Mouse (Mus musculus): ENCODE results near the gene Il11.

Gene Il11

DNA sequence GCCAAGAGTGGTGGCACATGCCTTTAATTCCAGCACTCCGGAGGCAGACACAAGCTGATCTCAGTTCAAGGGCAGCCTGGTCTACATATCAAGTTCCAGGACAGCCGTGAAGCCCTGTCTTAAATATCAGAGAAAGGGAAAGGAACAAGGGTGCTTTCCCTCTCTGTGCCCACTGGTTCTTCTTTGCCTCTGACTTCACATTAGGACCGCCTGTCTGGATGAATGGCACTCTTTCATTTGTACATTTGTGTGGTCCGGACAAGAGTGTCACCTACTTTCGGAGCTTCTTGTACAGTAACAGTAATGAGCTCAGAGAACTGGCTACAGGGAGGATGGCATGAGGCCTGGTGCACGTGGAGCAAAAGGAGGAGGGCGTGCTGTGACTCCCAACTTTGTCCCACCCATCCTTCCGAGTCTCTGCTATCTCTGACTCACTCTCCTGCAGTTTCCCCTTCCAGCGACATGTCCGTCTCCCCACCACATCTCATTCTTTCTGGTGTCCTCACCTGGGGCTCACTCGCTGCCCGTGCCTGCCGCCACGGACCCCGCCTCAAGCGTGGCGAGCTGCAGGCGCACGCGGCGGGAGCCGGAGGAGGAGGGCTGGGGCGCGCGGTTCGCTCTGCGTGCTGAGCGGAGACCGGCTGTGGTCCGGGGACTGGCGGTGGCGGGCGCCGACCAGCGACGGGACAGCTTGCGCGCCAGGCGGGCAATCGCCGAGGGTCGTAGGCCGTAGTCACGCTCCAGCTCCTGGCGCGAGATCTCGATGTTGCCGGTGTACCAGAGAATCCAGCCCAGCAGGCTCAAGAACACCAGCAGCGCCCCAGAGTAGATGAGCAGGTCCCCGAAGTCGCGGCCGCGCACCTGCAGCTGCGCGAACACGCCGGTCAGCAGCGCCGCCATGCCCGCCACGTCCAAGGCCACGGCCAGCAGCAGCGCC is 6.1 kb upstream of the Il11 start:
- DNase-seq (ENCODE audit: extremely low read depth, insufficient read length, low spot score), result peak; percentile 85

DNA sequence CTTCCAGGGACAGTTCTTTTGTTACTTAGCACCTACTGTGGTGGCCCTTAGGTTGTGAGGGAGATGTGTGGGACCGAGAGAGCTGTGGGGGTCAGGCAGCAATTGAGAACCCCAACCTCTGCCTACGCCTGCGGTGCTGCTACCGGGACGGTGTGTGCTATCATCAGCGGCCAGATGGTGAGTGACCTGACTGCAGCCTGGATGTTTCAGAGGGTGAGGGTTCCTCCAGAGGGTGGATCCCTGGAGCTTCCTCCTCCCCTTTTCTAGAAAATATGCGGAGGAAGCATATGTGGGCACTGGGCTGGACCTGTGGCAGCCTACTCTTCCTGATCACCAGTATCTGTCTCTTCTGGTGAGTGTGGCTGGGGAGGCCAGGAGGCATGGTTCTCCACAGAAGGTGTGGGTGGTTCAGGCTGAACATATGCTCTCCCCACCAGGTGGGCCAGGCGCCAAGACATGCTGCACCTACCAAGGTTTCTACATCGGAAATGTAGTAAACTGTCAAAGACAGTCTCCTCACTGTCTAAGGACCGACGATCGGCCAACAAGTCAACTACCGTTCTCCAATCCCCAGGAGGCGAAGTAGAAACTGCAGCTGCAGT is 1.1 kb upstream of the Il11 start:
- no peak for DNase-seq (ENCODE audit: extremely low read depth, insufficient read length, low spot score)

DNA sequence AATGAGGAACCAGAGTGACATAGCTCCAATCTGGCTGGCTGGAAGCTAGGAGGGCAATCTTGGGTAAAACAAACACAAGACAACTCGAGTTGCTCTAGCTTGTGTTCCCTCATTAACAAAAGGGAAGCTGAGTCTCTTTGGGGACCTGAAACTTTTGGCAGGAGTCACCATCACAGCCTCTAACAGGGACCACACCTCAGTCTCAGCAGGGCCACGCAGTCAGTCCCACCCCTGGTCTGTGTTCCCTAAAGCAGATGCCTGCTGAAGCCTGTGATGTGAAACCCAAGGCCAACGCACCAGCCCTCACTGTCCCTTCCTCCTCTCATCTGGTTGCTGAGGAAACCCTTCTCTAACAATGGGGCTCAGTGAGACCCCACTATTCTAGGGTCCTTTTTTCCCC is 529 bp downstream of the Il11 start:
- no peak for DNase-seq (ENCODE audit: extremely low read depth, insufficient read length, low spot score)

- peak; percentile 37 for DNase-seq (ENCODE audit: extremely low read depth, insufficient read length, low spot score)
Measured at GRCm38 (mm10) chr7:4779921-4780320, 2.7 kb downstream of the Il11 start.

DNA sequence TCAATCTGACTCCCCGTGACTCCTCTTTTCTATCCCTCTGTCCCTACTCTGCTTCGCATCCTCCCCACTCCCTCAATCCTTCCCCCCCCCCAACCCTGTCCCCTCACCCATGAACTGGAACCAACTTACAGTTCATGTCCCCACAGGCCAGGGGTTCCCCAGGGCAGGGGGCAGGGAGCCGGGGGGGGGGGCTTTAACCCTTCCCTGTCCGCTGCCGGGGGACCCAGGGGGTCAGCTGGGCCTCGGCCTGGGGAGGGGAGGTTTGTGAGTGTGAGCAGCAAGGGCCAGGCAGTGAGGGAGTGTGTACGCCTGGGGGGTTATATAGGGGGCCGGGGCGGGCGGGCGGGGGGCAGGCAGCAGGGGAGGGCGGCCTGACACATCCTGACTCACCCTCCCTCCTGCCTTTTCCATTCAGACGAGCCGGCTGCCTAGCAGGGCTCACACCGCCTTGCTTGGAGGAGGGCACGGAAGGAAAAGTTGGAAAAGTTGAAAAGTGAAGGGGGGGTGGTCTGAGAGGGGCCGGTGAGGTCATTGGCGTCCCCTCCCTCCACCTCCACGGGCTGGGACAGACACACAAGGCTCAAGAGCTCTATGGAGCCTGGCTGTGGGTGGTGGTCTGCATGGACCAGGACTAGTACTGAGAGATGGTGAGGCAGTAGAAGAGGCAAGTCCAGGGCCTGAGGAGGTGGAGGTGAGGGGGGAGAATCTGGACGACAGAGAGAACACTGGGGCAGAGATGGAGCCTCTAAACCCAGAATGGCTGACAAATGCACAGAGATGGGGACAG is 4.6 kb downstream of the Il11 start:
- no peak for DNase-seq (ENCODE audit: extremely low read depth, insufficient read length, low spot score)

DNA sequence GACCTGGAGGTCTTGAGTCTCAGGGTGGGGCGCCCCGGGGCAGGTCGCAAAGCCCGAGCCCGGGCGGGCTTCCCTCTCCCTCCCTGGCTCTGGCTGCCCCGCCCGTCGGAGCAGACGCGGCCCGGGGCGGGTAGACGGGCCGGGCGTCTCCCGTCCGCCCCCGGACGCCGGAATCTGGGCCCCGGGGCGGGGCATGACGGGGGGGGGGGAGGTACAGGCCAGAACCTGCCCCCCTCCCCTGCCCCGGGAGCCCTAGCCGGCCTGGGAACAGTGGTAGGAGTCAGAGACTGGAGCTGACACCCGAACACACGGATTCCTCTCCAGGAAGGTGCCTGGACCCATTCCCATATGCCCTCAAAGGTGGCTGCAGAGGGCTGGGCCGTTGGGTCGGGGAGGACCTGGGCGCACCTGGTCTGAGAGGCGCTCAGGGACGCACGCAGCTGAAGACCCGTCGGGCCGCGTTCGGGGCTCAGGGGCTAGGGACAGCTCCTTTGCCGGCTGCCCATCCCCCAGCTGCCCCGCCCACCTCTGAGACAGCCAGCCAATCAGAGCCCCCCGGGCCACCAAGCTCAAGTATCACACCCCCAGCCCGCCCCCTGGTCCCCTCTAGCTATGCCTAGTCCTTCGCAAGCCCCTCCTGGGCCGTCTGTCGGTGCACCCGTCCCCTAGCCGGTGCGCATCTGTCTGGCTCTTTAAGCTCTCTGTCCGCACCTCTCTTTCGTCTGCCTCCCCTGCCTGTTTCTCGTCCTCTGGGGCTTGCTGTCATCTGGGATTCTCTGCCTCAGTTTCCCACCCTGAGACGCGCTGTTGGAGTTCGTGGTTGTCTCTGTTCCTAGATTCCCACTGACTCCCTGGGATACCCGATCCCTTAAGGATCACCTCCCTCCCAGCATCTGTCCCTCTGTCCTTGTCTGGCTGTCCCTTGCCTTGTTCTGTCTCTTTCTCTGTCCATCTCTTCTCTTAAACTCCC is 5.5 kb downstream of the Il11 start:
- no peak for DNase-seq (ENCODE audit: extremely low read depth, insufficient read length, low spot score)

GRCm38 (mm10) chr7:4776131-4776530 is 6.5 kb downstream of the Il11 start:
- DNase-seq (ENCODE audit: extremely low read depth, insufficient read length, low spot score), result no peak

DNA sequence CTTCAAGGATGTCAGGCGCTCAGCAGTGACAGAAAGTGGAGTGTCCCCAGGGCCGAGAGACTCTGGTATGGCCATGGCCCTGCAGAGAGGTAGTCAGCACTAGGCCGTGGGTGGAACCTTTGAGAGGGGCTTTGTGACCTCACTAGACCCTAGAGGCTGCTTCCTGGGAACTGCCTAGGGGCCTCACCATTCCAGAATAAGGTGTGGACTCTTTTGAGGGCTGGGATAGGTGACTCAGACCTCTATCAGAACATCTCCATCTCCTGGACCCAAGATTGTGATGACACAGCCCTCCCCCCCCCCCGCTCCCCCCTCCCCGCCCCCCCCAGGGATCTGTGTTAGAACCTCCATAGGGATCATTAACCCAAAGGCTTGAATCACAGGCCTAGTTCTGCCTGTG is 11.5 kb downstream of the Il11 start, which contains the start of gene Fam71e2:
TSS of gene Fam71e2 (minus strand) at position 101 of the 400 bp plus-strand sequence.
- no peak for DNase-seq (ENCODE audit: extremely low read depth, insufficient read length, low spot score)

DNA sequence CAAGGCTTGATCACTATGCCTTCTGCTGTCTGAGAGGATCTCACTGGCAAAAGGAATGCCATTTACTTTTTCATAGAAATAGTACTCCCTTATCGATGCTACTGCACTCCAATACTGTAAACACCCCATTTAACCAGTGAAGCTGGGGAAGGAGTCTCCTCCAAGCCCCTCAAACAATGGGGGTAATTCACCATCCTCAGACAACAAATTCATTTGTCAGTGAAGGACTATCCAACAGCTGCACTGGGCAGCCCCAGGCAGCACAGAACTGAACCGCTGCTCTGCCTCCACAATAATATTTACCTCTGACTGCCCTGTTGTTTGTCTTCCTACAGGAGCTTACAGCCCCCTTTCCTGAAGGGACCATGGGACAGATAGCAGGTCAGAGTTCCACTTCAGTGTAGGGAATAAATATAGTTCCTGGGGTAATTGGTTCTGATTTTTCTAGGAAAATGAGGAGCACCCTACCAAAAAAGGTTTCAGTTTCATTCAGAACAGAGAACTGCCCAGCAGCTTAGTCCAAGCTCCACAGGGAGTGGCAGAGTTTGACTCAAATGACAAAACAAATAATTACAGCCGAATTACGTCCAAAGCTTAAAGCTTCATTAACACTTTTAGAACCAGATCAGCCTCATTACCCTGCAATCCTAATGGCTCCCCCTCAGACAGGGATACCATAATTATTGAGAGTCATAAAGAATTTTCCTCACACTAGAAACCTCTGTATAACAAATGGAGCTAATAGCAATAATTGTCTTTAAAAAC is 17.5 kb downstream of the Il11 start:
- no peak for DNase-seq (ENCODE audit: extremely low read depth, insufficient read length, low spot score)

DNA sequence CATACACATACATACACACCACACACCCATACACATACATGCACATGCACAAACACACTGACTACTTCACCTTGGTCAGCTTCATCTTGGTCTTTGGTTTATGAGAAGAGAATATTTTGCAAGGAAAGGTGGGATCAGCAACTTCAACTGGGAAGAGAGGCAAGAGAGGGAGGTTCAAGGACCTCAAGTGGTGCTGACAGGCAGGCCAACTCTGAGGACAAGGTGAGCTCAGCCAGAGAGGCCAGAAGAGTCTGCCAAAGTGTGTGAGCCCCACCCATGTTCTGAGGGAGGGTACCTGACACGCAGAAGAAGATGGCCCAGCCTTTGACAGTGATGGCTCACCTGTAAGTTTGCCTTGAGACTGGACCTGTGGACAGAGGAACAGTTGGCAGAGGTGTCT is 23.0 kb downstream of the Il11 start:
- DNase-seq (ENCODE audit: extremely low read depth, insufficient read length, low spot score), result no peak

DNA sequence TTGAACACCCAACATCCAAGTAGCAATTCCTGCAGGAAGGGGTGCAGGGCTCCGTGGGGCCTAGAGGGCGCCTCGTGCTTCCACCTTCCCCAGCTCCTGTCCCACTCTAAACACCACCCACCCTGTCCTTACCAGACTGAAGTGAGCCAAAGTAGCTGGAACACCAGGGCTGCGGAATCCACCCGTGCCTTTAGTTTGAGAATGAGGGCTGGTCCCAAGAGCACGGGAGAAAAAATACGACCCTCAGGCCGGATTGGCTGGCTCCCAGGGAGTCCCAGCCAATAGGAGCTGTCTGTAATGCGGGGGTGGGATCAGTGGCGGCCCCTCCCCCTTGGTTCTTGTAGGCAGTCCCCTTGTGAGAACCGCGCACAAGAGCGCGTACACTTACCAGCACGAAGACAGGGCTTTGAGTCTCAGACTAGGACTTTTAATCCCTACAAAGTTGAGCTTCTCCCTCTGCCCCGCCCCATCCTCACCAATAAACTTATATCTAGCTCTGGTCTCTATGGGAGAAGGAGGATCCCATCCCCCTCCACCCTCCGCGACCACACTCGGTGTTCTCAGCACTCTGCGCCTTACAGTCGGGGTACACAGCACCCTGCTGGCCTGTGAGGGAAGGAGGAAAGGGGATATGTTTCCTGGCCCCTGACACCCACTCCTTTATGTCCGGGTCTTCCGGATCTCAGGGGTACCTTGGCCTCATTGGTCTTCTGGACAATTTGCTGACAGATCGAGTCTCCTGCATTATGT is 29.7 kb downstream of the Il11 start, which contains the start of gene Cox6b2:
TSS of gene Cox6b2 (minus strand) at position 274 of the 750 bp plus-strand sequence.
- no peak for DNase-seq (ENCODE audit: extremely low read depth, insufficient read length, low spot score)

DNA sequence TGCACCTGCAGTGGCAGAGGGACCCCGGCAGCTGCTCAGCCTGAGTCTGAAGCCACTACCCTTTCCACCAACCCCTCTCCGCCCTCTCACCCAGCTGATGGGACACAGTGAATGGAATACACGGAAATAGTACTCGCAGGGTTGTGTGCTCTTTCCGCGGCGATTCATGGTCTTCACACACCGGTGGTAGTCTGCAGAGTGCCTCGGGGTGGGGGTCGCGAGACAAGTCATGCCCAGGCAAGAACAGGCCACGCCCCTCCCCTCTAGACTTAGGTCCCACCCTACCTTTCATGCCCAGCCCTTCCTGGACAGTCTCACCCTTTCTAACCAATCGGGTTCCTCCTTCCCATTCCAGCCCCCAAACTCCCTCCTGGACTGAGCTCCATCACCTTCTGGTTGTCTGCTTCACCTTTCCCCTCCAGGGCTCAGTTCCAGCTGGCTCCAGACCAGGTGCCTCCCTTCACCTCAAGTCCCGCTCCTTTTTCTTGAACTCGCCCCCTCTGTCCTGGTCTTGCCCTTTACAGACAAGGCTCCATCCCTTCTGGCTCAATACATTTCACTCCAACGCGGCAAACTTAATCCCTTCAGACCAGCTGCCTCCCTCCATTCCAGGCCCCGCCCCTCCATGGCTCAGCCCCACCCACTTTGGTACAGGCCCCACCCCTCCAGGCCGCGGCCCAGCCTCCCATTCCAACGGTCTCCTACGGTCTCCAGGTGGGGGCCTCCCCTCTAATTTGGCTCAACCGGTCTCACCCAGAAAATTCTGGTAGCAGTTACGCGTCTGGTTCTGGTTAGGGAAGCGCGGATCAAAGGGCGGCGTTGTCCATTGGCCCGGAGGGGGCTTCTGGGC is 30.5 kb downstream of the Il11 start:
- no peak for DNase-seq (ENCODE audit: extremely low read depth, insufficient read length, low spot score)

GRCm38 (mm10) chr7:4749169-4749568 is 33.5 kb downstream of the Il11 start:
- DNase-seq (ENCODE audit: extremely low read depth, insufficient read length, low spot score), result no peak

DNA sequence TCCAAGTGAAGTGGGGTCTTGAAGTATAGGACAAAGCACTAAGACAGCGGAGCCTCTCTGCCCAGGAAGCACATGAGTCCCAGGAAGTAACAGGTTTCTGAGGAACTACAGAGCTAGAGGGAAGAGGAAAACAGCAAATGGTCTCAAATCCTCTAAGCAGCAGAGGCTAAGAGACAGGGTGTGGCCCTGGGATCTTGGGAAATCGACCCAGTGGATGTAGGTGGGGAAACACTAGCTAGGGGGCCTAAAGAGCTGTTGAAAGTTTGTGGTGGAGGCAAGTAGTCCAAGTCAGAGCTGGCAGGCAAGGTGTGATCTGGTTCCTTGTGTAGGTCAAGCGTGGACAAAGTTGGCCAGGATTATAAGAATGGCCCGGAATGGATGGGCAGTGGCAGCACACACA is 34.3 kb downstream of the Il11 start:
- DNase-seq (ENCODE audit: extremely low read depth, insufficient read length, low spot score), result no peak

GRCm38 (mm10) chr7:4747156-4747899 is 35.3 kb downstream of the Il11 start:
- no peak for DNase-seq (ENCODE audit: extremely low read depth, insufficient read length, low spot score)

- no peak for DNase-seq (ENCODE audit: extremely low read depth, insufficient read length, low spot score)
Measured at GRCm38 (mm10) chr7:4746326-4746980, 36.2 kb downstream of the Il11 start.

DNA sequence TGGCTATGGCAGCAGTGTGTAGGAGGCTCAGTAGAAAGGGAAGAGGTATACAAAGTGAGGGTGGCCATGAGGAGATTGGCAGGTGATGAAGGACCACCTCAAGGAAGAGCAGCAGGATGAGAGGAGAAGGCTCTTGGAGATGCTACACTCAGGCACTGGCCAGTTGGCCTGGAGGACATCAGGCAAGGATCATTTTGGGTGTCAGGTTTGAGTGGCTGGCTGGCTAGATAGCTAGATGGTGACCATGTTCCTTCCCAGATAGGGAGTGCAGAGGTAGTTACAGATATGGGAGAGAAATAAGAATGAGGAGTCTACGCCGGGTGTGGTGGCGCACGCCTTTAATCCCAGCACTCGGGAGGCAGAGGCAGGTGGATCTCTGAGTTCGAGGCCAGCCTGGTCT is 37.8 kb downstream of the Il11 start:
- DNase-seq (ENCODE audit: extremely low read depth, insufficient read length, low spot score), result no peak

Data from 3134 (cell line).